Mouse (Mus musculus): Measurements from ENCODE around the gene Ank. TPM values are rescaled to one million over a fixed set of nuclear protein-coding genes. Genes with fewer than 3 reads are reported as not detected.
A peak's percentile ranks its signal among the peaks of the same experiment; 100 is the strongest.

Ank gene
- polyA plus RNA-seq, 1 experiment from 2014 or later, result 6.2 TPM

DNA sequence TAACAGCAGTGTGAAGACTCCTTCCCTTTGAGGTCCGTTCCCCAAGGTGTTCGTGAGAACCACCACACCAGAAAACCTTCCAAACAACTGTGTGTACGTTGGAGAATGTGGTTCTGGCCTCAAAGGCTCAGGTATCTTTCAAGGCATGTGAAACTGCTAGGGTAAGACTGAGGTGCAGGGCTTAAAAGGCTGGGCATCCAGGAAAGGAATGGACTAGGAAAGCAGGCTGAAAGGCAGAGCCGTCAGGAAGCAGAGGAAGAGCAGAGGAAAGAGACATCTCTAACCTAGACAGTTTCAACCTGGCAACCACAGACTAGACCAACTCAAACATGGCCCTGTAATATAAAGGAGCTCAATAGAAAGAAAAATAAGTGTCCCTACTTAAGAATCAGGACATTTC lies 162.6 kb downstream of the Ank start:
- Histone ChIP-seq H3K27ac (replicated peaks) (no peak overlapping the region), H3K27me3 (replicated peaks; ENCODE audit: low read depth, poor library complexity, severe bottlenecking) (no peaks in the 10 kb centered on the region), H3K36me3 (replicated peaks) (peaks cover 31% of the 10 kb centered on the region), H3K9me3 (no peaks in the 10 kb centered on the region), H3K4me3 (peak overlapping the region; percentile 85), H3K4me1 (peaks cover 17% of the 10 kb centered on the region)
- DNase-seq (ENCODE audit: low spot score), result no peak
- 78% methylated on average over 4 of the region's 4 CpGs for WGBS

DNA sequence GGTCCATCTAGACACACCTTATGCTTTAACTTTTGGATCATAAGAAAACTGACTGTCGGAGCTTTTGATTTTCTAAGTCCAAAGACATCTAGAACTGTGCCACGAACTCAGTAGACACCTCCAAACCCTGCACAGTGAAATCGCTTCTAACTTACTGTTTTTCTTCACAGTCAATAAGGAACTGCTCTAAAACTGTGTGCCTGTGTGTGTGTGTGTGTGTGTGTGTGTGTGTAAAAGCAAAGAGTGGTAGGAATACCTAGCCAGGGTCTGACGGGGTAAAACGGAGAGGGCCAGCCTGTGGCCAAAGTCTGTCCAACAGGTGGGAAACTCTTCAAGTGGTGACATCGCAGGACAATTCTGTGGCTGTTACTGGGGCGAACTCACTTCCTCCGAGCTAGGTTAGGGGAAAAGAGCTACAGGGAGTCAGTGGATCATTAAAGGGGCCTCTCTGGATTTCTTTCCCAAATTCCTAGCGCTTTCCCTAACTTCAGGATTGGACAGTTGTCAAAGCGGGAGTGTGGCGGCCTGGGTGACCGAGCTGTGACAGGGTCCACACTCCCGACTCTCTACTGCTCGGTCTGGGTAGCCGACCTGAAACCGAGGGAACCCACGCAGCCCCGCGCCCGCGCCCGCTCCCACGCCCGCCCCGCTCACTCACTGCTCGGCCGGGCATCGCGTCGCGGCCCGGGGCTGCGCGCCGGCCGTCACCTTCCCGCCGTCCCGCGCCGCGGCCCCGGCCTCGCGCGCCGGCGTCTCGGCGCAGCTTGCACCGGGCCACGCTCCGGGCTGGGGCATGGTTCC lies 163.5 kb downstream of the Ank start:
- peak; percentile 28 for DNase-seq (ENCODE audit: low spot score)
- peaks cover 26% of the 10 kb centered on the region for H3K36me3 ChIP-seq (replicated peaks)
- H3K4me1 ChIP-seq, result peaks cover 17% of the 10 kb centered on the region
- no peaks in the 10 kb centered on the region for H3K27me3 ChIP-seq (replicated peaks; ENCODE audit: low read depth, poor library complexity, severe bottlenecking)
- 3% methylated on average over 53 of the region's 53 CpGs for WGBS
- H3K9me3 ChIP-seq, result no peaks in the 10 kb centered on the region
- H3K4me3 ChIP-seq, result peak overlapping the region; percentile 85
- H3K27ac ChIP-seq (replicated peaks), result peak overlapping the region; percentile 90

DNA sequence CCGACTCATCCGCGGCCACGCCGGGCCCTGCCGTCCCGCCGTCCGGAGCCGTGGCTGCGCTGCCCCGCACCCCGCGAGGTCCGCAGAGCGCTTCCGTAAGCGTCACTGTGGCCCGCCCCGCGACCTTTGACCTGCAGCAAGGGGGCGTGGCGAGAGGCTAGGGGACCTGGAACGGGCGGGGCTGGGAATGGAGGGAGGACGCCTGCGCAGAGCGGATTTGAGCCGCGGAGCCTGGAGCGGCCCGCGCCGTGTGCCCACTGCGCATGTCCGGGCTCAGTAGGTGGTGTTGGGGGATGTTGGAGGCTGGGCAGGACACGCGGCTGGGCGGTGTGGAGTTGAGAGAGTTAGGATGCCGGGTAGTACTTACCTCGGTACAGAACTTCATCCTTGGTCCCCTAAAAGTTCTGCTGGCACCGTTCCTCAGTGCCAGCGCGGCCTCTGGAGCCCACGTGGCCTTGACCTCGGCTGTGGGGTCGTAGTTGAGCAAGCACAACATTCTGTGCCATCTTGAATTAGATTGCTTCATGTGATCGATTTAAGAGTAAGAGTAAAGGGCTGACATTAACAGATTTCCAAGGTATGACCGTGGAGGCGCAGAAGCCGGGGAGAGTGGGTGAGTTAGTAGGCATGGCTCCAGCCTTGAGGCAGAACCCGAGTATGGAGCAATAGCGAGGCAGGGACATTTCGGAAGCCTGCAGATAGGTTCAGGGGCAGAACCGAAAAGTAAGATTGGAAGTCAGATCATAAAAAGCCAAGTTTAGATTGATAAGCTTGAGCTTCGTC lies 164.3 kb downstream of the Ank start, which contains the start of gene Otulin:
TSS of gene Otulin (minus strand) at position 93 of the 783 bp plus-strand sequence.
- WGBS, result 6% methylated on average over 56 of the region's 56 CpGs
- DNase-seq (ENCODE audit: low spot score), result peak; percentile 99
- H3K4me3 ChIP-seq, result peak within 1 kb of the TSS; percentile 85
- H3K27ac ChIP-seq (replicated peaks), result peak within 1 kb of the TSS; percentile 90
- H3K9me3 ChIP-seq, result no peaks in the 10 kb centered on the region
- H3K4me1 ChIP-seq, result peaks cover 17% of the 10 kb centered on the region
- peaks cover 20% of the 10 kb centered on the region for H3K36me3 ChIP-seq (replicated peaks)
- no peaks in the 10 kb centered on the region for H3K27me3 ChIP-seq (replicated peaks; ENCODE audit: low read depth, poor library complexity, severe bottlenecking)

DNA sequence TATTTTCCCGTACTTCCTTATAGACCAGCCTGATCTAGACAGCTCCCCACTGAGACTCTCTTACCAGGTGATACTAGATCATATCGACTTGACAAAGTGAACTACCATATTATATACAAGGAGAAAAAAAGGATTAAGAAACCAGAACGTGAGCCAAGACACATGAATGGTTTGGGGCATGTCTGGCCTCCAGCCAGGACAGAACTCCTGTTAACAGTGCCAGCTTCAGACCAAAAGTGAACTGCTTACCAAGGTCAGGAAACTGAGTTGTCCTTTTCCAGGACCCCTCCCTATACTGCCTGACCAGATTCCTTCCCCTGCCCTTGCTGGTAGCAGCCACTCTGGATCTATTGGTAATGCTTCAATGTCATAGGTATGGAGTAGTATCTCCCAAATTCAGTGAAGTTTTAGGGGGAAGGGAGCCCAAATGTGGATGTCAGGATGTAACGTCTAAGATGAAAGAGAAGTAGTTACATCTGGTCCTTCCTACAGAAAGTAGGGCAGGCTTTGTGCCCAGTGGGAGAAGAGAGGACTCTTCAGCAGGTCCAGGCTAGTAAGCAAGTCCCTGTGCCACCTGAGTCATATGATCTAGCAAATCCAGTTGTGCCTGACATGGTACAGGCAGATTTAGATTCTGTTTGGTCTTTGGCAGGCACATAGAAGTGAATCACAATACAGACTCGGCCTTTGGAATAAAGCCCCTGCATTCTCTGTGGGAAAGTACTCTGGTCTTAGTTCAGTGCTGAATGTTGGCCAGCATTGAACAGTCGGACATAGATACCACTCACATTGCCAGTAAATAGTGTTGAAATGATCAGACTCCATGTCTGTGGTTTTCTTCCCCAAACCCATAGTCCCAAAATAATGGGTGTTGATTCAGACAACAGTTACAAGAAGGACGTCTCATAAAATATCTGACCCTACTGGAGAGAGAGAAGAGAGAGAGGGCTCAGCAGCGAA lies 167.7 kb downstream of the Ank start:
- Histone ChIP-seq H3K4me1 (peaks cover 11% of the 10 kb centered on the region), H3K4me3 (no peak overlapping the region), H3K27me3 (replicated peaks; ENCODE audit: low read depth, poor library complexity, severe bottlenecking) (no peaks in the 10 kb centered on the region), H3K9me3 (no peaks in the 10 kb centered on the region), H3K27ac (replicated peaks) (no peak overlapping the region), H3K36me3 (replicated peaks) (no peaks in the 10 kb centered on the region)
- 80% methylated on average over 8 of the region's 8 CpGs for WGBS
- no peak for DNase-seq (ENCODE audit: low spot score)

DNA sequence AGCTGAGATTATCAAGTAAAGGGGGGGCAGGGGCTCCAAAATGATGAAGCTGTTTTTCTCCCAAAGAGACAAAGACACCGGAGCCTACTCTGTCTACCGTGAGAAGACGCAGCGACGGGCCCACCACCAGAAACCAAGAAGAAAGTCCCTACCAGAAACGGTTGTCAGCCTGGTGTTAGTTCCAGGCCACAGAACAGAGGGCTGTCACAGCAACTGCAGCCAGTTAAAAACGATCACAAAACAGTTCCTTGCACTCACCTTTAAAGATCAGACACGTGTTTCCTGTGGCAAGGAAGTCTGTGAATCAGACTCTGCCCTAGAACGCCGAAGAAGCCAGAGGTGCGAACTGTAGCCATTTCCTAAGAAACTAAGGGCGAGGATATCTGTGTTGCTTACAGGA lies 174.7 kb downstream of the Ank start:
- DNase-seq (ENCODE audit: low spot score), result no peak

DNA sequence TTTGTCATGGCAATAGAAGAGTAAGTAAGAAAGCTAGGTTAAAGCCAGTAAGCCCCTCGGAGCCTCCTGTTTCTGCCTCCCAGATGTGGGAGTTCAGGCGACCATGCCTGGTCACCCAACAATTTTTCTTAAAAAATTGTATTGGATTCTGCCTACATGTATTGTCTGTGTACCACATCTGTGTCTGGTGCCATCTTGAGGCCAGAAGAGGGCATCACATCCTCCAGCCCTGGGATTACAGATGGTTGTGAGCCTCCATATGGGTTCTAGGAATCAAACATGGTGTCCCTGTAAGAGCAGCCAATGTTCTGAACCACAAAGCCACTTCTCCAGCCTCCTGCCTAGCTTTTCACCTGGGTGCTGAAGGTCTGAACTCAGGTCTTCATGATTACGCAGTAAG lies 176.4 kb downstream of the Ank start:
- Histone ChIP-seq H3K36me3 (replicated peaks) (no peaks in the 10 kb centered on the region), H3K9me3 (no peaks in the 10 kb centered on the region), H3K4me1 (peaks cover 2% of the 10 kb centered on the region; the same call in 1 of the 2 replicates), H3K4me3 (no peak overlapping the region), H3K27ac (replicated peaks) (no peak overlapping the region), H3K27me3 (replicated peaks; ENCODE audit: low read depth, poor library complexity, severe bottlenecking) (no peaks in the 10 kb centered on the region)
- no peak for DNase-seq (ENCODE audit: low spot score)
- WGBS, result 87% methylated on average over 3 of the region's 3 CpGs

More for the DNA sequence above, 174.7 kb downstream of the Ank start:
- H3K27ac ChIP-seq (replicated peaks), result no peak overlapping the region
- no peaks in the 10 kb centered on the region for H3K27me3 ChIP-seq (replicated peaks; ENCODE audit: low read depth, poor library complexity, severe bottlenecking)
- H3K9me3 ChIP-seq, result no peaks in the 10 kb centered on the region
- H3K36me3 ChIP-seq (replicated peaks), result no peaks in the 10 kb centered on the region
- peaks cover 2% of the 10 kb centered on the region; the same call in 1 of the 2 replicates for H3K4me1 ChIP-seq
- H3K4me3 ChIP-seq, result no peak overlapping the region
- 75% methylated on average over 12 of the region's 12 CpGs for WGBS

Small RNAs within 50 kb of the gene (microRNA-seq; reads per million reads assigned to microRNA genes)
- gene Mir7117, result not detected

Other genes with a start within 250 kb of the Ank start
- 26.4 and 27.7 TPM in 2 replicates for gene Otulin, start 164.0 kb downstream of the Ank start, polyA plus RNA-seq (2016; fragmentation: Nextera tagmentation; extraction: Ambion mirVana)
- gene Otulinl, start 214.9 kb downstream of the Ank start, polyA plus RNA-seq (2016; fragmentation: Nextera tagmentation; extraction: Ambion mirVana), result 6.8 and 7.9 TPM in 2 replicates